Mouse (Mus musculus) liver, embryonic 14.5 days (tissue): Measurements from ENCODE around the gene Nfasc. TPM values are rescaled to one million over a fixed set of nuclear protein-coding genes. Genes with fewer than 3 reads are reported as not detected.

Experiments
- ATAC-seq: fragments of 200-750 bp; cut with Nextera tagmentation; 2 replicates; pipeline ENCODE4 v1.8.0; 2017; ENCODE audit warnings: moderate number of reproducible peaks, mild to moderate bottlenecking, moderate library complexity; ENCODE audit not compliant: insufficient read depth
- DNase-seq, 3 experiments: peaks; one replicate each; pipeline ENCODE4 v3.0.0-alpha.2; 2012 to 2013; ENCODE audit warnings: low read depth in 3 of 3, low spot score in 3 of 3
- H3K27ac ChIP-seq: fragments of 300-500 bp; sonication (generic); 2 replicates; pipeline ENCODE4 v1.5.1; 2014; ENCODE audit warnings: moderate library complexity, mild to moderate bottlenecking, control low read depth, inconsistent platforms
- H3K27me3 ChIP-seq: fragments of 300-500 bp; sonication (generic); 2 replicates; pipeline ENCODE4 v1.6.1; 2014; ENCODE audit warnings: mild to moderate bottlenecking, low read length, moderate library complexity; ENCODE audit not compliant: control insufficient read depth, insufficient read depth
- H3K36me3 ChIP-seq: fragments of 300-500 bp; sonication (generic); replicated peaks from 2 replicates; pipeline ENCODE4 v1.6.1; 2014; ENCODE audit warnings: low read depth; ENCODE audit not compliant: control insufficient read depth, insufficient read depth
- H3K4me1 ChIP-seq, 2 experiments: fragments of 200-500 bp in 1 of 2; fragments of 300-500 bp in 1 of 2; sonication (generic) in 1 of 2; replicated peaks; 2 replicates each; pipeline ENCODE4 v1.6.1; 2012 to 2014; ENCODE audit warnings: antibody characterized with exemption in 1 of 2, inconsistent platforms in 1 of 2, low read length in 1 of 2; ENCODE audit not compliant: control insufficient read depth in 2 of 2, insufficient read depth in 2 of 2
- H3K4me2 ChIP-seq: fragments of 300-500 bp; sonication (generic); 2 replicates; pipeline ENCODE4 v1.6.1; 2014; ENCODE audit warnings: low read depth, mild to moderate bottlenecking, control low read depth, moderate library complexity
- H3K4me3 ChIP-seq, 2 experiments: fragments of 200-500 bp in 1 of 2; fragments of 300-500 bp in 1 of 2; sonication (generic) in 1 of 2; 2 replicates each; pipeline ENCODE4 v1.5.1; 2012 to 2014; ENCODE audit warnings: low read depth in 2 of 2, low read length in 2 of 2, mild to moderate bottlenecking in 2 of 2, control low read depth in 1 of 2, inconsistent platforms in 1 of 2, moderate library complexity in 1 of 2; ENCODE audit not compliant: insufficient read depth in 1 of 2
- H3K9ac ChIP-seq: fragments of 300-500 bp; sonication (generic); replicated peaks from 2 replicates; pipeline ENCODE4 v1.6.1; 2014; ENCODE audit warnings: mild to moderate bottlenecking, control low read depth, moderate library complexity
- H3K9me3 ChIP-seq: fragments of 300-500 bp; sonication (generic); 2 replicates; pipeline ENCODE4 v1.6.1; 2016; ENCODE audit warnings: low read length, mixed read lengths; ENCODE audit not compliant: control insufficient read depth
- CTCF ChIP-seq: IDR thresholded peaks from 2 replicates; pipeline ENCODE4 v1.5.1; 2016; ENCODE audit warnings: antibody characterized with exemption, low read depth, control low read depth
- EP300 ChIP-seq: IDR thresholded peaks from 2 replicates; pipeline ENCODE4 v1.6.1; 2016; ENCODE audit warnings: antibody characterized with exemption, low read depth
- WGBS: fragments of 180-500 bp; shearing (Covaris S2); extraction: QIAGEN DNeasy Blood & Tissue Kit; methylation state at CpG from one replicate; pipeline ENCODE4 v1.1.7; 2014; ENCODE audit not compliant: insufficient replicate concordance; 5-methylcytosine and 5-hydroxymethylcytosine counted together
- polyA plus RNA-seq, 2 experiments: library from polyadenylated mRNA; depleted of rRNA in 1 of 2; stranded (reverse) in 1 of 2; unstranded in 1 of 2; fragments of >200 nt; fragmentation: Nextera tagmentation in 1 of 2; extraction: Ambion mirVana in 1 of 2; gene quantifications; 2 replicates each; pipeline versions ENCODE4 v1.2.1 to v1.2.3; 2012 to 2014

The Nfasc gene
- polyA plus RNA-seq, 2 experiments: 0.01 to 0.05 TPM

DNA sequence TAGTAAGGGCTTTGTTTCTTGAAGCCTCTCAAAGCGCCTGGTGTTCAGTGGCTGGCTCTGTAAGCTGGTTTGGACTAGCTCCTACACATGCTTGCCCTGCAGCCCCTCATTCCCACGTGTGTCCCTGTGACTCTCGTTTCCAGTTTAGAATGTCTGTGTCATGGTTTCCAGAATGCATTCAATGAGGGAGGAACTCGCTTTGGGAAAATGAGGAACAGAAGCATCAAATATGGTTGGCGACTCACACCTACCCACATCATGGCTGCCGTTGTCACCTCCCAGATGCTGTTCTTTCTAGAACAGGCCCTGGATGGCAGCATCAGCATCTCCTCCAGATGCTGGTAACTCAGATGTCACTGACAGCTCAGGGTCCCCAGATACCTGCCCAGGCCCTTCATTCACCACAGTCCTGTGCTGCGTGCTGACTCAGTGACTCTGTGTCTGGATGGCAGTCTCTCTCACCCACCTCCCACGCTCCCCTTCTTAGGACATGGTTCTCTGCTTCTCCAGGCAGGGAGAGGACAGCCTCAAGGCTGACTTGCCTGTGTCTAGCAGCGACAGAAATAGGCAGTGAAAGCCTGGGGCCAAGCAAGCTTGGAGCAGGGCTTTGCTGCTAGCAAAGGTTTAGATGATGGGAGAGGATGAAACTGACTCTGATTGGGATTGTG is 7.8 kb upstream of the Nfasc start:
- 60% methylated on average over 9 of the region's 9 CpGs for WGBS
- TF ChIP-seq CTCF (no peak), EP300 (no peak)

DNA sequence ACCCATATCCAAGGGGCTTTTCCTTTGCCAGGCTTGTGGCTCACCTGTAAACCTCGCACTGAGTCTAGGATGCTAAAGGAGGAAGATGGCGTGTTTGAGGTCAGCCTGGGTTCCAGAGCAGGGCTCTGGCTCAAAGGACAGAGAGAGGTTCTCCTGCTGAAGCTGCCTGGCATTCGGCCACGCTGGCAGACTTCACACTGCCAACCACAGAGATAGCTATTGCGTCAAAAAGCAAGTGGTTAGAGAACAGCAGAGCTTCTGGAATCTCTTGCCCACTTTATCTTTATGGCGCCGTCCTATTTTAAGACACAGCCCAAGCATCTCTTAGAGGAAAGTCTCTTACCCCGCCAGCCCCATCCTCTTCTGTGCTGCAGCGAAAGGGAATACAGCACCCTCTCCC is 4.7 kb upstream of the Nfasc start:
- ATAC-seq: no peak
- no peak overlapping the region for H3K9ac ChIP-seq
- H3K4me3 ChIP-seq: no peak overlapping the region
- H3K27ac ChIP-seq: no peak overlapping the region
- no peak overlapping the region for H3K4me2 ChIP-seq
- no peaks in the 10 kb centered on the region for H3K36me3 ChIP-seq
- TF ChIP-seq EP300 (no peak), CTCF (no peak)
- DNase-seq: no peak
- H3K27me3 ChIP-seq: peaks cover 13% of the 10 kb centered on the region
- H3K4me1 ChIP-seq: no peaks in the 10 kb centered on the region
- H3K9me3 ChIP-seq: no peaks in the 10 kb centered on the region
- WGBS: 66% methylated on average over 9 of the region's 9 CpGs

More for the DNA sequence above, 7.8 kb upstream of the Nfasc start:
- Histone ChIP-seq H3K27me3 (no peaks in the 10 kb centered on the region), H3K9me3 (no peaks in the 10 kb centered on the region), H3K4me2 (no peak overlapping the region), H3K4me3 (no peak overlapping the region), H3K9ac (no peak overlapping the region), H3K27ac (no peak overlapping the region), H3K4me1 (no peaks in the 10 kb centered on the region), H3K36me3 (no peaks in the 10 kb centered on the region)
- ATAC-seq: no peak
- DNase-seq: no peak

DNA sequence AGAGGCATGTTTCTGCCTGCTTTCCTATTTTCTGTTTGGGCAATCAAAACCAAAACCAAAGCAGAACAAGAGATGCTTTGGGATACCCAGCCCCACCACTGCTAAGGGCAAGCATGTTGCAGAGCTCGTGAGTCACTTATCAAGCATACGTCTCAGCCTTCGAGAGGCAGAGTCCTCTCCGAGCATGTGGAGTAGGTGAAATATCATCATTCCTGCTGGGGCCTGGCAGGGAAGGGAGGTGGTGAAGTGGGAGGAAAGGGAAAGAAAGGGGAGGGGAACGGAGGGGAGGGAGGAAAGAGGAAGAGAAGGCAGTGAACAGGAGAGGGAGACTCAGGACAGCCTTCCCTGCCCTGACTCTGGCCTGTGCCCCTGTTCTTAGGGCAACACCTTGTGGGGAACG is 4.0 kb upstream of the Nfasc start:
- no peaks in the 10 kb centered on the region for H3K9me3 ChIP-seq
- 46% methylated on average over 6 of the region's 6 CpGs for WGBS
- DNase-seq (no peak), ATAC-seq (no peak)
- H3K27me3 ChIP-seq: peaks cover 17% of the 10 kb centered on the region
- TF ChIP-seq CTCF (no peak), EP300 (no peak)
- no peak overlapping the region for H3K4me2 ChIP-seq
- no peak overlapping the region for H3K4me3 ChIP-seq
- no peaks in the 10 kb centered on the region for H3K36me3 ChIP-seq
- no peaks in the 10 kb centered on the region for H3K4me1 ChIP-seq
- H3K9ac ChIP-seq: no peak overlapping the region
- no peak overlapping the region for H3K27ac ChIP-seq

DNA sequence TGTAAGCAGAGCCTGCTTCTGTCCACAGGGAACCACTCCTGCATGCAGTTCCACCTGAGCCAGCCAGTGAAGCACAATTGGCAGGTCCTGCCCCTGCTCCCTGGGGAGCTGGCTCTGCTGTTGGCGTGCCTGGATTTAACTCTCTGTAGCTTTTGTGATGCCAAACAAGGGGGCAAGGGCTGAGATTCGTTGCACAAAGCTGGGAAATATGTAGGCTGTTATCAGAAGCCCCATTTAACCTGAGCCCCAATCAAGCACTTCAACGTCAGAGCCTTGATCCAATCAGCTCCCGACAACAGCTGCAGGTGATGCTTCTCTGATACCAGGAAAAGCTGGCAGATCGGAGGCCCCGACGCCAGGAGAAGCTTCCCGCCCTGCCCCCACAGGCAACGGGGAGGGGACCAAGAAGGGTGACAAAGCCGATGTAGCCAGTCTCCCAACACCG is 2.5 kb downstream of the Nfasc start:
- Histone ChIP-seq H3K27me3 (peaks cover 25% of the 10 kb centered on the region), H3K36me3 (no peaks in the 10 kb centered on the region), H3K4me2 (no peak overlapping the region), H3K27ac (no peak overlapping the region), H3K4me3 (no peak overlapping the region), H3K9me3 (no peaks in the 10 kb centered on the region), H3K4me1 (no peaks in the 10 kb centered on the region), H3K9ac (no peak overlapping the region)
- DNase-seq (no peak), ATAC-seq (no peak)
- TF ChIP-seq EP300: no peak
- TF ChIP-seq CTCF: no peak
- under 1% methylated on average over 11 of the region's 11 CpGs for WGBS

DNA sequence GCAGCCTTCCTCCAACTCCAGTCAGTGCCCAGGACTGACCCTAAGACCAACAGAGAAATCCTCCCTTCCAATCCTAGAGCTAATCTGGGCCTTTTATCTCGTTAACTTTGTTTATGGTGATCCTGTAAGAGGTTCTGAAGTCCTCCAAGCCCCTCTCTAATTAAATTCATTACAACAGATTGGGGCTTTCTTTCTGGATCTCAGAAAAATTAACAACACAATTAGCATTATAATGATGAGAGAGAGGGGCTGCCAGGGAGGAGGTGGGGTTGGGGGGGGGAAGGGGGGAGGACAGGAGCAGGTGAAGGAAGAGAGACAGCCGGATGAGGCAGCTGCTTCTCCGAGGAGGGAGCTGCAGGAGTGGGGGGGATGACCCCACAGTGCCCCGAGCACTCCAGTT is 5.4 kb downstream of the Nfasc start:
- no peaks in the 10 kb centered on the region for H3K4me1 ChIP-seq
- peaks cover 11% of the 10 kb centered on the region for H3K27me3 ChIP-seq
- no peak overlapping the region for H3K4me3 ChIP-seq
- DNase-seq (no peak), ATAC-seq (no peak)
- no peaks in the 10 kb centered on the region for H3K36me3 ChIP-seq
- no peak overlapping the region for H3K4me2 ChIP-seq
- H3K27ac ChIP-seq: no peak overlapping the region
- 17% methylated on average over 4 of the region's 4 CpGs for WGBS
- TF ChIP-seq CTCF (no peak), EP300 (no peak)
- H3K9me3 ChIP-seq: no peaks in the 10 kb centered on the region
- H3K9ac ChIP-seq: no peak overlapping the region
